Mouse (Mus musculus) midbrain, embryonic 16.5 days (tissue): ENCODE data around the gene Gm21778. TPM values are rescaled to one million over a fixed set of nuclear protein-coding genes. Genes with fewer than 3 reads are reported as not detected.
"Not testable (repeated sequence)": the region's sequence is repeated elsewhere in the genome, so short reads cannot be mapped to it uniquely, and the experiment has no call there.

Experiments used
- ATAC-seq: fragments of 200-750 bp; cut with Nextera tagmentation; 2 replicates; pipeline ENCODE4 v1.8.0; 2017; ENCODE audit warnings: moderate TSS enrichment
- H3K27ac ChIP-seq: fragments of 300-500 bp; sonication (generic); 2 replicates; pipeline ENCODE4 v1.5.1; 2014; ENCODE audit warnings: mild to moderate bottlenecking, low read length, mixed read lengths
- H3K27me3 ChIP-seq: fragments of 300-500 bp; sonication (generic); 2 replicates; pipeline ENCODE4 v1.6.1; 2014; ENCODE audit warnings: low read depth, low read length, mixed read lengths; ENCODE audit not compliant: control insufficient read depth, insufficient read depth
- H3K36me3 ChIP-seq: fragments of 300-500 bp; sonication (generic); 2 replicates; pipeline ENCODE4 v1.6.1; 2014; ENCODE audit warnings: mild to moderate bottlenecking, low read length, moderate library complexity, mixed read lengths; ENCODE audit not compliant: control insufficient read depth, insufficient read depth
- H3K4me1 ChIP-seq: fragments of 300-500 bp; sonication (generic); 2 replicates; pipeline ENCODE4 v1.6.1; 2014; ENCODE audit warnings: mild to moderate bottlenecking, low read length, mixed read lengths; ENCODE audit not compliant: control insufficient read depth, insufficient read depth
- H3K4me2 ChIP-seq: fragments of 300-500 bp; sonication (generic); 2 replicates; pipeline ENCODE4 v1.6.1; 2014; ENCODE audit warnings: mild to moderate bottlenecking, low read length, mixed read lengths
- H3K4me3 ChIP-seq: fragments of 300-500 bp; sonication (generic); 2 replicates; pipeline ENCODE4 v1.5.1; 2014; ENCODE audit warnings: low read depth, mild to moderate bottlenecking, low read length, moderate library complexity, mixed read lengths
- H3K9ac ChIP-seq: fragments of 300-500 bp; sonication (generic); 2 replicates; pipeline ENCODE4 v1.6.1; 2014; ENCODE audit warnings: low read depth, low read length, mixed read lengths
- H3K9me3 ChIP-seq: fragments of 300-500 bp; sonication (generic); replicated peaks from 2 replicates; pipeline ENCODE4 v1.6.1; 2014; ENCODE audit warnings: mild to moderate bottlenecking, low read length, mixed read lengths; ENCODE audit not compliant: control insufficient read depth, poor library complexity, severe bottlenecking
- polyA plus RNA-seq: library from polyadenylated mRNA; unstranded; fragments of >200 nt; fragmentation: Nextera tagmentation; extraction: Ambion mirVana; gene quantifications from 2 replicates; pipeline ENCODE4 v1.2.1, GENCODE M21; 2015

Gm21778 gene
- not detected in 2 replicates for polyA plus RNA-seq

DNA sequence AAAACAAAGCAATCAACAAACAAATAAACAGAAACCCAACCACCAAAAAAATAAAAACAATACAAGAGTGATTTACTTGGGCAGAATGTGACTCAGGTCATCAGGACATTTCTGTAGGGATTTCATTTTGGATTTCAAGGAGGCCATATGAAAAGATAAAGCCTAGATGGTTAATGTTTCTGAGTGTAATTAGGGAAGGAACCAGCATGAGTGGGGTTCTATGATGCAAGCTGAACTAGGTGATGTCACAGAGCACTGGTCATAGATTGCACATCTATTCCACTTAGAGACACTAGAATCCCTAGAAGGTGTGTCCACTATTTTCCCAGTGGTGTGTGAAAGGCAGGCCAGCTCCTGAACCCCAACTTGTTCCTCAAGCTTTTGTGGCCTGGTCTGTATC, at the start of gene Gm21778:
TSS of gene Gm21778 (plus strand) at position 301 of the 400 bp plus-strand sequence.
- H3K9me3 ChIP-seq, H3K4me2 ChIP-seq, H3K27me3 ChIP-seq, H3K9ac ChIP-seq, H3K36me3 ChIP-seq, ATAC-seq, H3K27ac ChIP-seq, H3K4me1 ChIP-seq, H3K4me3 ChIP-seq: not testable (repeated sequence)

Other genes starting within 250 kb of the Gm21778 start
- not detected in 2 replicates for gene Gm20914, start 216.5 kb upstream of the Gm21778 start, polyA plus RNA-seq
- gene Gm28171, start 149.1 kb upstream of the Gm21778 start, polyA plus RNA-seq: not detected in 2 replicates